Mouse (Mus musculus): ENCODE data around the gene Gsdme. TPM values are rescaled to one million over a fixed set of nuclear protein-coding genes. Genes with fewer than 3 reads are reported as not detected.

The Gsdme gene
- polyA plus RNA-seq, 1 experiment from 2014 or later: 35.2 TPM

- ATAC-seq (replicated peaks; ENCODE audit: low FRiP score, low TSS enrichment, low read depth) (no peak), DNase-seq (ENCODE audit: low spot score) (no peak)
- H3K27me3 ChIP-seq (replicated peaks; ENCODE audit: control insufficient read depth, insufficient read depth, low read length): no peaks in the 10 kb centered on the region
- H3K4me3 ChIP-seq (ENCODE audit: low read depth, low read length): no peak overlapping the region
- no peaks in the 10 kb centered on the region for H3K9me3 ChIP-seq (ENCODE audit: control insufficient read depth, low read length)
- H3K27ac ChIP-seq (ENCODE audit: low read depth): no peak overlapping the region
- WGBS: 95% methylated on average over 2 of the region's 2 CpGs
- H3K36me3 ChIP-seq (ENCODE audit: control insufficient read depth, insufficient read depth, low read length): no peaks in the 10 kb centered on the region
- no peak overlapping the region for H3K4me2 ChIP-seq (ENCODE audit: low read length)
- no peaks in the 10 kb centered on the region for H3K4me1 ChIP-seq (replicated peaks; ENCODE audit: control insufficient read depth, insufficient read depth, low read length)
- H3K9ac ChIP-seq (ENCODE audit: low read length): no peak overlapping the region
These were observed 23.8 kb downstream of the Gsdme start for GRCm38 (mm10) chr6:50239902-50240301.

GRCm38 (mm10) chr6:50237963-50238362 lies 25.7 kb downstream of the Gsdme start:
- ATAC-seq (replicated peaks; ENCODE audit: low FRiP score, low TSS enrichment, low read depth) (no peak), DNase-seq (ENCODE audit: low spot score) (no peak)
- no peaks in the 10 kb centered on the region for H3K4me1 ChIP-seq (replicated peaks; ENCODE audit: control insufficient read depth, insufficient read depth, low read length)
- no peak overlapping the region for H3K9ac ChIP-seq (ENCODE audit: low read length)
- H3K27me3 ChIP-seq (replicated peaks; ENCODE audit: control insufficient read depth, insufficient read depth, low read length): no peaks in the 10 kb centered on the region
- no peak overlapping the region for H3K4me2 ChIP-seq (ENCODE audit: low read length)
- H3K27ac ChIP-seq (ENCODE audit: low read depth): no peak overlapping the region
- H3K4me3 ChIP-seq (ENCODE audit: low read depth, low read length): no peak overlapping the region
- 66% methylated on average over 2 of the region's 2 CpGs for WGBS
- H3K36me3 ChIP-seq (ENCODE audit: control insufficient read depth, insufficient read depth, low read length): no peaks in the 10 kb centered on the region
- no peaks in the 10 kb centered on the region for H3K9me3 ChIP-seq (ENCODE audit: control insufficient read depth, low read length)

- no peaks in the 10 kb centered on the region for H3K9me3 ChIP-seq (ENCODE audit: control insufficient read depth, low read length)
- H3K4me1 ChIP-seq (replicated peaks; ENCODE audit: control insufficient read depth, insufficient read depth, low read length): no peaks in the 10 kb centered on the region
- H3K27ac ChIP-seq (ENCODE audit: low read depth): no peak overlapping the region
- H3K36me3 ChIP-seq (ENCODE audit: control insufficient read depth, insufficient read depth, low read length): no peaks in the 10 kb centered on the region
- no peaks in the 10 kb centered on the region for H3K27me3 ChIP-seq (replicated peaks; ENCODE audit: control insufficient read depth, insufficient read depth, low read length)
- no peak overlapping the region for H3K9ac ChIP-seq (ENCODE audit: low read length)
- no peak overlapping the region for H3K4me3 ChIP-seq (ENCODE audit: low read depth, low read length)
- H3K4me2 ChIP-seq (ENCODE audit: low read length): no peak overlapping the region
- DNase-seq (ENCODE audit: low spot score): no peak
- ATAC-seq (replicated peaks; ENCODE audit: low FRiP score, low TSS enrichment, low read depth): no peak
- WGBS: 57% methylated on average over 1 of the region's 1 CpGs
These were observed 30.7 kb downstream of the Gsdme start for GRCm38 (mm10) chr6:50232984-50233383.

- H3K27ac ChIP-seq (ENCODE audit: low read depth): no peak overlapping the region
- ATAC-seq (replicated peaks; ENCODE audit: low FRiP score, low TSS enrichment, low read depth) (no peak), DNase-seq (ENCODE audit: low spot score) (no peak)
- no peak overlapping the region for H3K4me3 ChIP-seq (ENCODE audit: low read depth, low read length)
- 91% methylated on average over 5 of the region's 5 CpGs for WGBS
- H3K9me3 ChIP-seq (ENCODE audit: control insufficient read depth, low read length): no peaks in the 10 kb centered on the region
- H3K27me3 ChIP-seq (replicated peaks; ENCODE audit: control insufficient read depth, insufficient read depth, low read length): no peaks in the 10 kb centered on the region
- H3K36me3 ChIP-seq (ENCODE audit: control insufficient read depth, insufficient read depth, low read length): no peaks in the 10 kb centered on the region
- no peak overlapping the region for H3K4me2 ChIP-seq (ENCODE audit: low read length)
- no peaks in the 10 kb centered on the region for H3K4me1 ChIP-seq (replicated peaks; ENCODE audit: control insufficient read depth, insufficient read depth, low read length)
- no peak overlapping the region for H3K9ac ChIP-seq (ENCODE audit: low read length)
These were observed 32.4 kb downstream of the Gsdme start for GRCm38 (mm10) chr6:50231288-50231687.

GRCm38 (mm10) chr6:50228180-50228579 lies 35.5 kb downstream of the Gsdme start:
- H3K4me2 ChIP-seq (ENCODE audit: low read length): no peak overlapping the region
- no peak overlapping the region for H3K9ac ChIP-seq (ENCODE audit: low read length)
- H3K27ac ChIP-seq (ENCODE audit: low read depth): no peak overlapping the region
- no peaks in the 10 kb centered on the region for H3K36me3 ChIP-seq (ENCODE audit: control insufficient read depth, insufficient read depth, low read length)
- ATAC-seq (replicated peaks; ENCODE audit: low FRiP score, low TSS enrichment, low read depth) (no peak), DNase-seq (ENCODE audit: low spot score) (no peak)
- WGBS: 74% methylated on average over 5 of the region's 5 CpGs
- no peaks in the 10 kb centered on the region for H3K9me3 ChIP-seq (ENCODE audit: control insufficient read depth, low read length)
- H3K4me3 ChIP-seq (ENCODE audit: low read depth, low read length): no peak overlapping the region
- H3K4me1 ChIP-seq (replicated peaks; ENCODE audit: control insufficient read depth, insufficient read depth, low read length): no peaks in the 10 kb centered on the region
- H3K27me3 ChIP-seq (replicated peaks; ENCODE audit: control insufficient read depth, insufficient read depth, low read length): no peaks in the 10 kb centered on the region

GRCm38 (mm10) chr6:50225232-50225631 lies 38.4 kb downstream of the Gsdme start:
- DNase-seq (ENCODE audit: low spot score): no peak
- no peak overlapping the region for H3K27ac ChIP-seq (ENCODE audit: low read depth)
- H3K4me3 ChIP-seq (ENCODE audit: low read depth, low read length): no peak overlapping the region
- H3K36me3 ChIP-seq (ENCODE audit: control insufficient read depth, insufficient read depth, low read length): no peaks in the 10 kb centered on the region
- 88% methylated on average over 5 of the region's 5 CpGs for WGBS
- no peak overlapping the region for H3K4me2 ChIP-seq (ENCODE audit: low read length)
- H3K27me3 ChIP-seq (replicated peaks; ENCODE audit: control insufficient read depth, insufficient read depth, low read length): no peaks in the 10 kb centered on the region
- no peak overlapping the region for H3K9ac ChIP-seq (ENCODE audit: low read length)
- no peaks in the 10 kb centered on the region for H3K4me1 ChIP-seq (replicated peaks; ENCODE audit: control insufficient read depth, insufficient read depth, low read length)
- ATAC-seq (replicated peaks; ENCODE audit: low FRiP score, low TSS enrichment, low read depth): no peak
- H3K9me3 ChIP-seq (ENCODE audit: control insufficient read depth, low read length): no peaks in the 10 kb centered on the region

GRCm38 (mm10) chr6:50223606-50224005 lies 40.1 kb downstream of the Gsdme start:
- WGBS: 82% methylated on average over 4 of the region's 4 CpGs
- DNase-seq (ENCODE audit: low spot score) (no peak), ATAC-seq (replicated peaks; ENCODE audit: low FRiP score, low TSS enrichment, low read depth) (no peak)

GRCm38 (mm10) chr6:50222986-50223385 lies 40.7 kb downstream of the Gsdme start:
- H3K4me1 ChIP-seq (replicated peaks; ENCODE audit: control insufficient read depth, insufficient read depth, low read length): no peaks in the 10 kb centered on the region
- no peaks in the 10 kb centered on the region for H3K27me3 ChIP-seq (replicated peaks; ENCODE audit: control insufficient read depth, insufficient read depth, low read length)
- no peak overlapping the region for H3K4me3 ChIP-seq (ENCODE audit: low read depth, low read length)
- 74% methylated on average over 5 of the region's 5 CpGs for WGBS
- ATAC-seq (replicated peaks; ENCODE audit: low FRiP score, low TSS enrichment, low read depth) (no peak), DNase-seq (ENCODE audit: low spot score) (no peak)
- H3K36me3 ChIP-seq (ENCODE audit: control insufficient read depth, insufficient read depth, low read length): no peaks in the 10 kb centered on the region
- no peak overlapping the region for H3K27ac ChIP-seq (ENCODE audit: low read depth)
- H3K9ac ChIP-seq (ENCODE audit: low read length): no peak overlapping the region
- H3K9me3 ChIP-seq (ENCODE audit: control insufficient read depth, low read length): no peaks in the 10 kb centered on the region
- no peak overlapping the region for H3K4me2 ChIP-seq (ENCODE audit: low read length)

More at GRCm38 (mm10) chr6:50223606-50224005, 40.1 kb downstream of the Gsdme start:
- H3K27me3 ChIP-seq (replicated peaks; ENCODE audit: control insufficient read depth, insufficient read depth, low read length): no peaks in the 10 kb centered on the region
- H3K27ac ChIP-seq (ENCODE audit: low read depth): no peak overlapping the region
- no peaks in the 10 kb centered on the region for H3K4me1 ChIP-seq (replicated peaks; ENCODE audit: control insufficient read depth, insufficient read depth, low read length)
- no peak overlapping the region for H3K4me2 ChIP-seq (ENCODE audit: low read length)
- no peaks in the 10 kb centered on the region for H3K36me3 ChIP-seq (ENCODE audit: control insufficient read depth, insufficient read depth, low read length)
- no peak overlapping the region for H3K9ac ChIP-seq (ENCODE audit: low read length)
- no peaks in the 10 kb centered on the region for H3K9me3 ChIP-seq (ENCODE audit: control insufficient read depth, low read length)
- no peak overlapping the region for H3K4me3 ChIP-seq (ENCODE audit: low read depth, low read length)

GRCm38 (mm10) chr6:50222351-50222750 lies 41.3 kb downstream of the Gsdme start:
- 51% methylated on average over 5 of the region's 5 CpGs for WGBS
- no peak for ATAC-seq (replicated peaks; ENCODE audit: low FRiP score, low TSS enrichment, low read depth)
- Histone ChIP-seq H3K27me3 (replicated peaks; ENCODE audit: control insufficient read depth, insufficient read depth, low read length) (no peaks in the 10 kb centered on the region), H3K9me3 (ENCODE audit: control insufficient read depth, low read length) (no peaks in the 10 kb centered on the region), H3K4me1 (replicated peaks; ENCODE audit: control insufficient read depth, insufficient read depth, low read length) (no peaks in the 10 kb centered on the region), H3K27ac (ENCODE audit: low read depth) (no peak overlapping the region), H3K4me2 (ENCODE audit: low read length) (no peak overlapping the region), H3K4me3 (ENCODE audit: low read depth, low read length) (no peak overlapping the region), H3K9ac (ENCODE audit: low read length) (no peak overlapping the region), H3K36me3 (ENCODE audit: control insufficient read depth, insufficient read depth, low read length) (no peaks in the 10 kb centered on the region)
- no peak for DNase-seq (ENCODE audit: low spot score)
